7 mouse cellular contexts compared by ENCODE assay signal in genomic region chr3:145408045-145408444, GRCm38 (mm10).
DNase-seq lines count a peak whose midpoint lies in the region; ATAC-seq and TF ChIP-seq lines count a peak whose summit lies in the region.

No protein-coding gene starts in this region.

- H3K9ac ChIP-seq in neural tube, embryonic 11.5 days (ENCODE audit: low read length) = no peak overlapping the region
- no peak overlapping the region for H3K9ac ChIP-seq in forebrain, embryonic 16.5 days (replicated peaks; ENCODE audit: low read depth, low read length)

- H3K36me3 ChIP-seq in neural tube, embryonic 11.5 days (ENCODE audit: control insufficient read depth, insufficient read depth, low read length) = no peaks in the 10 kb centered on the region
- H3K36me3 ChIP-seq in forebrain, embryonic 16.5 days (ENCODE audit: control insufficient read depth, insufficient read depth) = no peaks in the 10 kb centered on the region

- H3K27me3 ChIP-seq in neural tube, embryonic 11.5 days (ENCODE audit: control insufficient read depth, insufficient read depth, low read length) = no peaks in the 10 kb centered on the region
- H3K27me3 ChIP-seq in forebrain, embryonic 16.5 days (replicated peaks; ENCODE audit: control insufficient read depth, insufficient read depth, low read length) = no peaks in the 10 kb centered on the region

- TF ChIP-seq CTCF in left cerebral cortex, adult 2 months (IDR thresholded peaks at IDR 0.05) = peak; percentile 39

- H3K4me3 ChIP-seq in left cerebral cortex, adult 2 months = no peak overlapping the region
- no peak overlapping the region for H3K4me3 ChIP-seq in neural tube, embryonic 11.5 days (ENCODE audit: low read depth, low read length)
- no peak overlapping the region for H3K4me3 ChIP-seq in forebrain, embryonic 16.5 days (replicated peaks; ENCODE audit: low read length)

- WGBS in neural tube, embryonic 11.5 days = 66% methylated on average over 3 of the region's 3 CpGs
- 71% methylated on average over 3 of the region's 3 CpGs for WGBS in forebrain, embryonic 16.5 days

- no peak overlapping the region for H3K27ac ChIP-seq in left cerebral cortex, adult 2 months
- H3K27ac ChIP-seq in neural tube, embryonic 11.5 days (ENCODE audit: low read depth, low read length) = no peak overlapping the region
- no peak overlapping the region for H3K27ac ChIP-seq in forebrain, embryonic 16.5 days (ENCODE audit: low read length)

- ATAC-seq in neural tube, embryonic 11.5 days (ENCODE audit: insufficient read depth, low FRiP score, low TSS enrichment) = no peak
- no peak for ATAC-seq in forebrain, embryonic 16.5 days

- DNase-seq in left cerebral cortex, adult 2 months (ENCODE audit: extremely low spot score in 1 of 2, low spot score in 2 of 2) = no peak
- no peak for DNase-seq in left cerebral cortex, adult 8-10 months (ENCODE audit: low spot score in 2 of 2)
- peak; percentile 54 for DNase-seq in NIH3T3 (ENCODE audit: low read depth)
- DNase-seq in c-Kit-positive CD71-positive TER-119-positive erythroid progenitor cells, embryonic 14.5 days (ENCODE audit: low spot score) = peak; percentile 13
- peak; percentile 19 for DNase-seq in neural tube, embryonic 11.5 days (ENCODE audit: low spot score)
- DNase-seq in layer of hippocampus, postnatal 14 days (ENCODE audit: low spot score in 2 of 2) = no peak

- 0 out of 2 replicates have a peak, but pooled peaks cover 2% of the 10 kb centered on the region for H3K9me3 ChIP-seq in neural tube, embryonic 11.5 days (ENCODE audit: control insufficient read depth, low read length)
- H3K9me3 ChIP-seq in forebrain, embryonic 16.5 days (ENCODE audit: control insufficient read depth, low read length) = no peaks in the 10 kb centered on the region

- no peaks in the 10 kb centered on the region for H3K4me1 ChIP-seq in neural tube, embryonic 11.5 days (ENCODE audit: control insufficient read depth, insufficient read depth, low read length)
- no peaks in the 10 kb centered on the region for H3K4me1 ChIP-seq in forebrain, embryonic 16.5 days (replicated peaks; ENCODE audit: control insufficient read depth, insufficient read depth, low read length)

- intact Hi-C loops in left cerebral cortex, adult 2 months (cut with DNase I) = no loop called here

- H3K4me2 ChIP-seq in neural tube, embryonic 11.5 days (ENCODE audit: low read depth) = no peak overlapping the region
- no peak overlapping the region for H3K4me2 ChIP-seq in forebrain, embryonic 16.5 days (ENCODE audit: low read length)

Comparison
In these comparisons a context has a peak if more than half of its experiments do, and no peak if none do; other contexts are left out.
1. DNase-seq: peak in NIH3T3 (single experiment), c-Kit-positive CD71-positive TER-119-positive erythroid progenitor cells, embryonic 14.5 days (single experiment) and neural tube, embryonic 11.5 days (single experiment); none in left cerebral cortex, adult 2 months (0 of 2), left cerebral cortex, adult 8-10 months (0 of 2) and layer of hippocampus, postnatal 14 days (0 of 2).